Mouse (Mus musculus): Measurements from ENCODE around the gene Gm4869. TPM values are rescaled to one million over a fixed set of nuclear protein-coding genes. Genes with fewer than 3 reads are reported as not detected.

Gene Gm4869
- polyA plus RNA-seq, 1 experiment, result not detected

GRCm38 (mm10) chr5:140521196-140521595 is 75.8 kb downstream of the Gm4869 start:
- DNase-seq (ENCODE audit: low read depth), result no peak

GRCm38 (mm10) chr5:140526754-140527153 is 81.3 kb downstream of the Gm4869 start:
- no peak for DNase-seq (ENCODE audit: low read depth)

- no peak for DNase-seq (ENCODE audit: low read depth)
These were observed 92.8 kb downstream of the Gm4869 start for GRCm38 (mm10) chr5:140538111-140538683.

- DNase-seq (ENCODE audit: low read depth), result no peak
These were observed 94.7 kb downstream of the Gm4869 start for GRCm38 (mm10) chr5:140540106-140540505.

- DNase-seq (ENCODE audit: low read depth), result no peak
These were observed 97.5 kb downstream of the Gm4869 start for GRCm38 (mm10) chr5:140542811-140543575.

Other genes with a start within 250 kb of the Gm4869 start
- gene Mad1l1, start 124.1 kb upstream of the Gm4869 start, polyA plus RNA-seq (2012; rRNA removed), result 20.2 and 21.6 TPM in 2 replicates
- gene Nudt1, start 124.0 kb upstream of the Gm4869 start, polyA plus RNA-seq (2012; rRNA removed), result 11.3 and 14.8 TPM in 2 replicates
- gene Mrm2, start 113.7 kb upstream of the Gm4869 start, polyA plus RNA-seq (2012; rRNA removed), result 7.6 and 9.4 TPM in 2 replicates
- 14.8 and 22.3 TPM in 2 replicates for gene Snx8, start 56.4 kb upstream of the Gm4869 start, polyA plus RNA-seq (2012; rRNA removed)
- gene Eif3b, start 26.3 kb upstream of the Gm4869 start, polyA plus RNA-seq (2012; rRNA removed), result 93.3 and 98.0 TPM in 2 replicates
- 43.6 and 48.9 TPM in 2 replicates for gene Chst12, start 59.9 kb downstream of the Gm4869 start, polyA plus RNA-seq (2012; rRNA removed)
- gene Grifin, start 119.4 kb downstream of the Gm4869 start, polyA plus RNA-seq (2012; rRNA removed), result not detected in 2 replicates
- gene Lfng, start 161.7 kb downstream of the Gm4869 start, polyA plus RNA-seq (2012; rRNA removed), result 53.1 and 66.0 TPM in 2 replicates
- gene Ttyh3, start 203.4 kb downstream of the Gm4869 start, polyA plus RNA-seq (2012; rRNA removed), result 59.6 and 77.6 TPM in 2 replicates

Measured in gonadal fat pad, adult 2 months (tissue).